Mouse (Mus musculus) ovary, adult 2 months (tissue): ENCODE data around the gene Poglut1. TPM values are rescaled to one million over a fixed set of nuclear protein-coding genes. Genes with fewer than 3 reads are reported as not detected.

Source experiments
- polyA plus RNA-seq: library from polyadenylated mRNA; depleted of rRNA; stranded (reverse); fragments of >200 nt; gene quantifications from 2 replicates; pipeline ENCODE4 v1.2.3, GENCODE M21; 2012; rRNA removed

Poglut1 gene
- 23.2 and 27.5 TPM in 2 replicates for polyA plus RNA-seq

GRCm38 (mm10) chr16:38549479-38550396 lies at the start of gene Poglut1:
Poglut1 (minus strand) TSS chr16:38550258.

GRCm38 (mm10) chr16:38558221-38558748 lies 8.2 kb upstream of the Poglut1 start, which contains the start of gene Tmem39a:
Tmem39a (plus strand) TSS chr16:38558698.

GRCm38 (mm10) chr16:38522129-38523084 lies 27.7 kb downstream of the Poglut1 start, which contains the start of gene Timmdc1:
Timmdc1 (minus strand) TSS chr16:38522663.

Other genes starting within 250 kb of the Poglut1 start
- gene Maats1, start 208.1 kb downstream of the Poglut1 start, polyA plus RNA-seq: 1.4 and 1.5 TPM in 2 replicates
- 31.3 and 59.8 TPM in 2 replicates for gene Cox17, start 203.3 kb downstream of the Poglut1 start, polyA plus RNA-seq
- gene Gm21987, start 203.2 kb downstream of the Poglut1 start, polyA plus RNA-seq: 4.5 TPM in 1 of 2 replicates, not detected in the other
- 23.2 and 24.5 TPM in 2 replicates for gene Popdc2, start 188.0 kb downstream of the Poglut1 start, polyA plus RNA-seq
- gene Pla1a, start 117.1 kb downstream of the Poglut1 start, polyA plus RNA-seq: 6.4 and 9.4 TPM in 2 replicates
- 71.1 and 84.2 TPM in 2 replicates for gene Adprh, start 97.6 kb downstream of the Poglut1 start, polyA plus RNA-seq
- 0.08 and 0.16 TPM in 2 replicates for gene Cd80, start 94.7 kb downstream of the Poglut1 start, polyA plus RNA-seq
- 31.9 and 48.8 TPM in 2 replicates for gene Timmdc1, start 27.6 kb downstream of the Poglut1 start, polyA plus RNA-seq
- 123 and 139 TPM in 2 replicates for gene Tmem39a, start 8.4 kb upstream of the Poglut1 start, polyA plus RNA-seq
- 24.8 and 27.3 TPM in 2 replicates for gene Arhgap31, start 163.0 kb upstream of the Poglut1 start, polyA plus RNA-seq
- gene B4galt4, start 192.0 kb upstream of the Poglut1 start, polyA plus RNA-seq: 13.4 and 14.9 TPM in 2 replicates